Mouse (Mus musculus) thymus, postnatal 10 days (tissue): ENCODE results near the gene Cdhr3.

Source experiments
- DNase-seq, 2 experiments: peaks; one replicate each; pipeline ENCODE4 v3.0.0; 2021; ENCODE audit warnings: low spot score in 2 of 2

Gene Cdhr3

DNA sequence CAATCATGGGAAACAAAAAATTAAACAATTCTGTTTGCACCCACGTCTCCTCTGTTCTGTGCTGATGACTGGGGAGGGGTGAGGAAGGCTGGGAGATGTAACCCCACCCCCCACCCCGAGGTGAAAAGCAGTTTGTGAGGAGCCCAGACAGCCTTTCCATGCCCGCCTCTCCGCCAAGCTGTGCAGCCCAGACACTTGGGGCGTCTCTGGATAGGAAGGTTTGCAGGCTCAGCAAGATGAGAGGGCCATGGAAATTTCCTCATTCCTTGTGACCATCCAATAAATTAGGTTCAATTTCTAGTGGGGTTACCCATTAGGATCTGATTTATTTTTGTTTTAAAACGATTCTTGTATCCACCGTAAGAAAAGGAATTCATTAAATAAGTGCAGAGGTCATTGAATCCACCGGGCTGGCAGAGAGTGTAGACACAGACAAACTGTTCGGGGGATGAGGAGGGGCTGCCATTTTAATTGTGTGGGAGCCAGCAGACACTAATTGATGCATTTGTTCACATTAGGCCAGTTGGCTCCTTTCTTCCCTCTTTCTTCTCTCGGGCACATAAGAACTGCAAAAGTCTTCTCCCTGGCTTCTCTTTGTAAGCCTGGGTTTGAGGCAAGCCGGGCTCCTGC, 57.5 kb downstream of the Cdhr3 start:
- no peak for DNase-seq

DNA sequence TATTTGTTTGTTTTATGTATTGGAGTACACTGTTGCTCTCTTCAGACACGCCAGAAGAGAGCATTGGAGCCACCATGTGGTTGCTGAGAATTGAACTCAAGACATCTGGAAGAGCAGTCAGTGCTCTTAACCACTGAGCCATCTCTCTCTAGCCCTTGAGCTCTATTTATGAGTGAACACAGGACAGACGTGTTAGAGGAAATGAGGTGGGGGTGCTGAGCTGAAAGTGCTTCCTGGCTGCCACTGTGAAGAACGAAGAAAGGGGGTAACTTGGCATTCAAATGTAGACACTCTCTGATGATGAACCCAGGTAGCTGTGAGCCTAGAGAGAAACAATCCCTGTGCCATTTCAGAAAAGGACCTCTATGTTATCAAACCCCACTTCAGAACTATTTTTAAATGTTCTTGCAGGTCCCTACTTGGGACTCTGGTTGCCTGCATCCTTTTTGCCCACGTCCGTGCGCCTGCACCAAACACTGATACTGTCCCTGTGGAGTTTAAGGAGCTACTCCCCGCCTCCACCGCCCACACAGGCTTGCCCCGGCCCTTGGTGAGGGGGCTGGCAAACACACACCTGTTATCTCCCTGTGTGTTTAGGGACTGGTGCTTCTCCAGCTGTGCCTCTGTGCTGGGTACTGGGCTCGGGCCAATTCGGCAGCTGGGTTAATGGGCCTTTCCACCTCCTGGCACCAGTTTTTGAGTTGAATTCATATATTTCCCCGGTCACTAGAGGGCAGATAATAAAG, 58.2 kb downstream of the Cdhr3 start:
- DNase-seq, result no peak

DNA sequence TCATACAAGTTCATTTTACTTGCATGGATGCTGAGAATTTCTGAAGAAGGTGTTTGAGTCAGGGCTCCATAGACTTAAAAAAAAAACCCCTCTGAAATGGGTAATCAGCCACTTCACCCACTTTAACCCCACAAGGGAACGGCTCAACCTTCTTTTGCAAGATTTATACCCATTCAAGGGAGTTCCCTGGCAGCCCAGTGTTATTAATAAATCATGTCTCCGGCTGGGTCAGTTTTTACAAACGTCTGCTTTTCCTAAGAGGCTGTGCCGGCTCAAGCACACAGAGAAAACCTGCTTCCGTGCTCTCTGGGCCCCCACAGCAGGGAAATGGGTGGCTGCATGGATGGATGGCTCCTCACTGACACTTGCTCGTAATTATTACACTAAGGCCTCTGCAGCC, 59.5 kb downstream of the Cdhr3 start:
- no peak for DNase-seq

DNA sequence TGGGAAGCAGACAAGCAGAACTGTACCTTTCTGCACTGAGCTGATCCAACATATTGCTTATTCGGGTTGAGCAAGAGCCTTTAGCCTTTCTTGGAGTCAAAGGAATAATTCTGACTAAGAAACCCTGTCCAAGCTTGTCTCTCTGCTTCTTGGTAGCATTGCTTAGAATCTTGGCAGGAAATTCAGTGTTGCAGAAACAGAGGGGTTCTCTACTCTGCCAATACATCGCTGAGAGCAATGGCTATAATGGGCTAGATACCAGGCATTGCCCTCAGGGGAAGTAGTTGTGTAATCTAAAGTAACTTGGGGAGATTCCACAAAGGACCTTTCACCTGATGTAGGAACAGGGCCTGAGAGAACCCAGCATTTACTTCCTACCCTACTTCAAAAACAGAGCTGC, 62.1 kb downstream of the Cdhr3 start:
- no peak for DNase-seq

DNA sequence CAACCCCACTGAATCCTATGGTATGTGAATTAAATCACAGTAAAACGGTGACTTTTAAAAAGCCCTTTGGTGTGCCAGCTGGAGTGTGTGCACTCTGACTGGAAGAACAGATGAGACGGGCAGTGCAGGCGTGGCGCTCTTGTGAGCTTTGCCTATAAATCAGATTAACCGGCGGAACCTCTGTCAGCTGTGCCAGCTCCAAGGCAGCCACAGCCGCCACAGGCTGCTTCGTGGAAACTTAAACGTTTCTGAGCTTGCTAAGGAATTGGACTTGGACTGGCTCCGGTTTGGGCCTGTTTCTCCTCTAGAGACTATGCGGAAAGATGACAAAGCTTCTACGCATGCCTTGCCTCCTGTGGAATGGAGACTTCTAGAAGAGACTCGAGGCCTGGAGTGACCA, 62.6 kb downstream of the Cdhr3 start:
- DNase-seq, result no peak

DNA sequence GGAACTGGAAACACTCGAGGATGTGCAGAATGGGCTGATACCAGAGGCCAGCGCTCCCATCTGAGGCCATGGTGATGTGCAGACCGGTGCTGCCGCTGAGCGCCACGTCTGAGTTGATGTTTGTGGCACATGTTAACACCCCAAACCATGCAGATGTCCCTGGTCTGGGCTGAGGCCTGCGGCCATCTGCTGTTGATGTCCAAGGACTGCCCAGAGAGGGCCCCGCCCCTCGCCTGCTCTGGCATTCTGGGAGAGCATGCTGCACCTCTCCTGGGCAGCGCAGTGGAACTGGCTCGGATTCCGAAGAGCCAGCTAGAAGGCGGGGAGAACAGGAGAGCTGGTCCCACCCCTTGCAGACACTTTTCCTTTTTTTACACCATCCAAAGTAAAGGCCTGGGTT, 64.0 kb downstream of the Cdhr3 start:
- no peak for DNase-seq

DNA sequence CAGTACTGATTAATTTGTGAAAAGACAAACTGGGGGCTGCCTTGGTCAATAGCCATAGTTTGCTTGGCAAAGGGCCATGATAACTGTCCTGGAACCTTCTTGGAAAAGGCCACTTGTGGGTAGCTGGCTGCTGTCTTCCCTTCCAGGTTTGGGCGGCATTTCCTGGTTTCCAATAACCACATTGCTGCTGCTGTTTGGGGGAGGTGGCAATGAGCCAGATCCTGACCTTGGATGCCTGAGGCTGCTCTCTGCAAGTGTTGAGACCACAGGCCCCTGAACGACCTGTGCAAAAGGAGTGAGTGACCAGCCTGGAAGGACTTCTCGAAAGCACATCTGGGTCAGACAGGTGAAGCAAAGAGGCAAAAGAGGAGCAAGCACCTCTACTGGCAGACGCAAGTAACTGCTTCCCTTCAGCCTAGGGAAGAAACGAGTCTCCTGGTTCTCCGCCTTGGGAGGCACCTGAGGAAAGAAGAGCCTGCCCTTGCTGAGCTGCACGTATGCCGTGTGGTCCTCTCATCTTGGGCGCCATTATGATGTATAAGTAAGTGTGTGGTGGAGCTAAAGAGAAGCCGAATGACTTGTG, 64.5 kb downstream of the Cdhr3 start:
- DNase-seq, result no peak

DNA sequence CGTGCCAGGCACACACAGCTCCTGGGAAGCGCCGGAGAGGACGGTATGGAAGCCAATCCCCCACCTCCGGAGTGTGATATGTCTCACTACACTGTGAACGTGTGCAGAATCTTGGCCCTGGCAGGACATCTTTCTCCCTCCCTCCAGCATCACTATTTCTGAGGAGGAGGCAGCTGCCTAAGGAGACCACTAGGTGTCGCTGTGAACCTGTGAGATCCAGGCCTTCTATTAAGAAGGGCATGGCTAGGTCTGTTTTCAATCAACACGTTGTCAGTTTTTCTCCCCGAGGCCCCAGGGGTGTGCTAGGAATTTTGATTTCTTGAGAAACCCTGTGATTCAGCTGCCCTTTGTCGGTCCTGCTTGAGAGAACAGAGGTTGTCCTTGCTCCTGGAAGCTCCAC, 65.6 kb downstream of the Cdhr3 start:
- peak; percentile 39 to 82 for DNase-seq

- DNase-seq, result no peak
Observed at GRCm38 (mm10) chr12:33024524-33024923, 68.2 kb downstream of the Cdhr3 start.

DNA sequence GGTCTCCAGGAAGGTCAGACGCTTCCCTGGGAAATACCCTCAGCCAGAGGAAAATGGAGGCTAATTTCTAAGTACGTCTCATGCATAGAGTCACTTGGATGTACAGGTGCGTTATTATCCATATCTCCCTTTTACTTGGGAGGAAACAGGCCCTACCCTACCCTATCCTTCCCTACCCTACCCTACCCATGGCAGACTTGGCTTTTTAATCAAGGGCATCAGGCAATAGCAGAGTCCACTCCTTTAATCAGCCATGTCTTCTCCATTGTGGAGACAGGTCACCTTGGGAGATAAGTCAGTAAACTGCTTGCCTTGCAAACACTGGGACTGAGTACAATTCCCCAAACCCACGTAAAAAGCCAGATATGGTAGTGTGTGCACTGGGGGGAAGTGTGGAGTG, 70.9 kb downstream of the Cdhr3 start:
- no peak for DNase-seq

GRCm38 (mm10) chr12:33021140-33021539, 71.5 kb downstream of the Cdhr3 start:
- no peak for DNase-seq

DNA sequence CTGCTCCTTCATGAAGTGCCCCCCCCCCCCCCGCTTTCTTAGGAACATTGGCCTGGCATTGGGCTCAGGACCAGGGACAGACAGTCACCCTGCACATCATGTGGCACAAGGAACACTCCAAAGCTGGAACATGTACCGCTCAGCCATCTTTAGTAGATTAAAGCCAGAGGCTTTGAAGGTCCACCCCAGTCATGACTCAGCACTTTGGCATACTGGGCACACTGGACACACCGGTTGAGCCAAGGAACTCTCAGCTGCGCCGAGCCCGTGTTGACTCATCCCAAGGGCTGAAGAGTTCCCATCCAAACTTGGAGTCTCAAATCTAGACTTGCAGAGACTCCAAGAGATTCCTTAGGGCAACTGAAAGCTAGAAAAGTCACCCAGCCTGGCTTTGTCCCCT, 72.7 kb downstream of the Cdhr3 start:
- no peak for DNase-seq

DNA sequence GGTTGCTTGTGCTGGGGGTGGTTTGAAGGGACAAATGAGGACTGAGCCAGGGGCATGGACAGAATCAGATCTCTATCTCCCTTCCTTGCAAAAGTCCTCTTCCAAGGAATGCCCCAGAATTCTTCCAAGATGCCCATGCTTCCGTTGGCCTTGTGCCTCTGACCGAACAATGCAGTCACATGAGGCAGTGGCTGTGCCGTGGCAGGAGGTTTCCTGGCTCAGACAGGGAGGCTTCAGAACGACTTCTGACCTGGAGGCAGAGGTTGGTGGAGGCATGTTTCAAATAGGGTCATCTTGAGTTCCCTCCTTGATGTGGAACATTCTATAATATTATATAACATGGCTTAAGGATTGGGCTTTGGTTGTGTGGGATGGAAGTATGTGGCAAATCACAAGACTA, 74.1 kb downstream of the Cdhr3 start:
- no peak for DNase-seq

DNA sequence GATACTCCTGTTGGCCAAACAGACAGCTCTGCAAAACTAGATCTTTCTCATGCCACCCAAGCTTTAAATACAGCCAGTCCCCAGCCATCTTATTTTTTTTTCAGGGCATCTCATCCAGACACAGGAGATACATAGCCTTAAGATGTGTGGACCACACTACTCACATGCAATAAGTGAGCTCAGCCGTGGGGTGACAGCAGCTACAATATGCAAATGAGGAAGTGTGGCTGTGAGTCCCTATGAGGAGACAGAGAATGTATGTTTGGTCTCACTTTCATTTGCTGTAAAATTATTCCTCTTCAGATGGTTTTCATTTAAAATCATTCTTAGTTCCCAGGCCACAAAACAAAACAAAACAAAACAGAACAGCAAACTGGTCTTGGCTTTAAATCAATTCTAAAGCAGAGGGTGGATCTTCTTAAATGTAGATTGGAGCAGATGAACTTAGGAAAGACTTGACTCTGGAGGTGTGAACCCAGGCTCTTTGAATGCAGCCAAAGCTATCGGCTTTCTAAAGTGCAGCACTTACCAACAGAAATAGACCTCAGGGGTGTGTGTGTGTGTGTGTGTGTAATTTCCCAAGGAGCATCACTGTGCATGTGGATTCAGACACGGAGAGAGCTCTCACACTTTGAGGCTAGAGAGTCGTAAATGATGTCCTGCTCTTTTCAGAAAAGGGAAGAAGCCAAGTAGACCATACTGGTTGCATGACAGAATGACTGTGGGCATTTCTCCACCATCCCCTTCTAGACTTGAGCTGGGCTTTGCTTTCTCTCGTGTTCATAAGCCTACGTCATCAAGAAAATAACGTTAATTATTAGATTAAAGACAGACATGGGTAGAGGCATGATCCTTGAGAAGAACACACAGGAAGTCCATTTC, 75.6 kb downstream of the Cdhr3 start:
- no peak for DNase-seq

DNA sequence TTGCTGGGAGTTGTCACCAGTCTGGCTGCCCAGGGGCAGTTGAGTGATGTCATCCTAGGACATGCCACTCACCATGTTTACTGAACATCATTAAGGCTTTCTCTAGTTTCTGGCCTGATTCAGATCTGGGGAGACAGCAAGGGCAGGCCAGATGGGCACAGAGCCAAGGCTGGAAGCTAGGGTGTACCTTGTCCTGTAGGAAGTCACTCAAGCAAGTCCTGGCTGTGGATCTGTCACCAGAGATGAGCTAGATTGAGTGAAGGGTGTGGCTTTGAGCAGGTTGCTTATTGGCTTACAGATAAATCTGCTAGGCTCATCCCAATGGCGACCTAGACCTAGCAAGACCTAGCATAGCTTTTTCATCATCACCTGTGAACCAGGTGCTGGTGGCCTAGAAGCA, 77.6 kb downstream of the Cdhr3 start:
- DNase-seq, result no peak

DNA sequence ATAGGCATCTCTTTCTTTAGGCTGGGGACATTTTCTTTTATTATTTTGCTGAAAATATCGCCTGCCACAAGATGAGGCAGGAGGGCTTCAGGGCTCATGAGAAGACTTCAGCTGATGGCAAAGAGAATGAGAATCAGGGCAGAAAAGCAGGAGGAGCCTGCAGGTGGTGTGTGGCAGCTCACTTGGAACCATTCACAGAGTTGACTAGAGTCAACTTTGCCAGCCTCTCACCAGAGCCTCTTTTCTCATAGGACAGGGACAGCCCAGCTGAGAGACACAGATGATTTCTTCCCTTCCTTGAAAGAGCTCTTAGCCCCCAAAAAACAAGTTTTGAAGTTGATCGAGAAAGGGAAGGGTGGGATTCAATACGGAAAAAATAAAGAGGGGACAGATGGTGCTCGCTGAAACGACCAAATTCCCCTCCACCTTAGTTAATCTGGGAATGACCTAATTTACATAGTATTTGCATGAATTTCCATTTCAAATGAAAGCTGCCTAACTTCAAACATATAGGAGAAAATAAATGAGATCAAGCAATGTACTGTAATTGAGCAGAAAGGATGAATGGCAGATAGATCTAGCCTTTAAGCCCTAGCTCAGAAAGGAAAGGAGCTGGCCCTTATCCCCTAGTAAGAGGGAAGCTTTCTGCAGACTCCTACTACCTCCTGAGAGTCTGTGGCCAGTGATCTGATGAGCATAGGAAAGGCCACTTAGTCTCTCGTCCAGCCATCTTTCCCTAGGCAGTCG, 78.5 kb downstream of the Cdhr3 start:
- no peak for DNase-seq

DNA sequence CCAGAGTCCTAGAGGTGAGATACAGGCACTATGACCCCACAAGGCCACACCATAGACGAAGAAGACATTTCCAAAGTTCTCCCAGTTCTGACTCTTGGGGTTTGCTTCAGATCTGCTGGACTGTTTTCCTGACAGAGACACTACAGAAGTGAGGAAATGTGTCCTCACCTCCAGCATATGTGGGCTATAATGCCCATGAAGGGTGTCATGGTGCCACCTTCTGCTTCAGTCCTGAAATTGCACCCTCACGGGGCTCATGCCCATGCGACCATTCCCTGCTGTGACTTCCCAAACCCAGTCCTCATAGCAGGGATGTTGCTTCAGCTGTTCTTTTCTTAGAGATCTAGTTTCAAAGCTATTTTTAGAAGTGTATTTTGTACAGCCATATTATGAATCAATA, 82.6 kb downstream of the Cdhr3 start:
- DNase-seq, result peak; percentile 45 to 67

- DNase-seq, result no peak
Observed at GRCm38 (mm10) chr12:33009206-33009966, 83.3 kb downstream of the Cdhr3 start.

- DNase-seq, result no peak
Observed at GRCm38 (mm10) chr12:33008305-33009110, 84.2 kb downstream of the Cdhr3 start.

GRCm38 (mm10) chr12:33007176-33007575, 85.5 kb downstream of the Cdhr3 start:
- DNase-seq, result no peak
